Mouse (Mus musculus) adrenal gland, adult 18-20 months (tissue): Measurements from ENCODE around the gene Nsfl1c. TPM values are rescaled to one million over a fixed set of nuclear protein-coding genes. Genes with fewer than 3 reads are reported as not detected.
"Not testable (repeated sequence)": the region's sequence is repeated elsewhere in the genome, so short reads cannot be mapped to it uniquely, and the experiment has no call there.

Experiments
- DNase-seq, 2 experiments: peaks; one replicate each; pipeline ENCODE4 v3.0.0; 2021 to 2022; ENCODE audit warnings: low spot score in 2 of 2
- long read RNA-seq, 2 experiments: library from polyadenylated mRNA; stranded (forward); transcript quantifications; one replicate each; pipeline ENCODE4 v2.0.0; 2021
- total RNA-seq, 2 experiments: library from RNA; stranded (reverse); gene quantifications; 1 replicate in 1 of 2; 2 replicates in 1 of 2; pipeline ENCODE4 v1.2.3; 2021

Nsfl1c gene
- 100 to 1,000 TPM; 143 to 159 TPM for total RNA-seq
- long read RNA-seq, experiment 1, transcript Nsfl1c-201 (9 exons, 1,364 nt): major isoform, 56 of 59 reads
- long read RNA-seq, experiment 1, partial matches to known transcripts: 0 of 59 reads
- long read RNA-seq, experiment 1, other reads (novel, unspliced or antisense): 3 of 59 reads
- long read RNA-seq, experiment 2, transcript Nsfl1c-201 (9 exons, 1,364 nt): major isoform, 112 of 121 reads
- long read RNA-seq, experiment 2, partial matches to known transcripts: 3 of 121 reads
- long read RNA-seq, experiment 2, other reads (novel, unspliced or antisense): 4 of 121 reads

DNA sequence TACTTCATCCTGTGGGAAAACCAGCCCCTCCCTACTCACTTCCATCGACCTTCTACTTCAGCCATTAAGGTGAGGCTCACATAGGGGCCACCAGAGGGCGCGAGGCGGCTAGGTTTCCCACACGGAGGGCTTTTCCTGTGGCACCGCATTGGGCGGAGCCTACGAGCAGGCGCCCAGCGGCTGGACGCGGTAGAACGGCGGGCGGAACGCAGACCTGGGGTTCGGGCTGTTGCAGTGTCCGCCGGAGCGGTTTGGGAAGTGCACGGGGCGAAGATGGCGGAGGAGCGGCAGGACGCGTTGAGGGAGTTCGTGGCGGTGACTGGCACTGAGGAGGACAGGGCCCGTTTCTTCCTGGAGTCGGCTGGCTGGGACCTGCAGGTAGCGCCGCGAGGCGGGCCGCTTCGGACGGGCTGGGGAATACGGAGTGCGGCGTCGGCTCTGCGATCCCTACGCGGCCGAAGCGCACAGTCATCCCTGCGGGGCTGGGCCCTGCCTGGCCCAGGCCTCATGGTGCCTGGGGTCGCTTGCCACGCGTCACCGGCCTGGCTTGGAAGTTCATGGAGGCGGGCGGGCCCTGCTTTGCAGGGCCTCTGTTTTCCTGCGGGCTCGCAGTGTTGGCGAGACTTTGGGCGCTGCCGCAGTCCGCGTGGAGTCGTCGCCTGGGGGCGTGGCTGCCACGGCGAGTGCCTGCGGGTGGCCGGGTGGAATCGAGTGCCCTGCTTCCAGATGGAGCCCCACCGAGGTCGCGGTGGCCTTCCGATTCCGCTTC is at the start of gene Nsfl1c:
Gene Nsfl1c (plus strand): TSS at position 148 of the 769 bp plus-strand sequence.
- peak; percentile 97 for DNase-seq

DNA sequence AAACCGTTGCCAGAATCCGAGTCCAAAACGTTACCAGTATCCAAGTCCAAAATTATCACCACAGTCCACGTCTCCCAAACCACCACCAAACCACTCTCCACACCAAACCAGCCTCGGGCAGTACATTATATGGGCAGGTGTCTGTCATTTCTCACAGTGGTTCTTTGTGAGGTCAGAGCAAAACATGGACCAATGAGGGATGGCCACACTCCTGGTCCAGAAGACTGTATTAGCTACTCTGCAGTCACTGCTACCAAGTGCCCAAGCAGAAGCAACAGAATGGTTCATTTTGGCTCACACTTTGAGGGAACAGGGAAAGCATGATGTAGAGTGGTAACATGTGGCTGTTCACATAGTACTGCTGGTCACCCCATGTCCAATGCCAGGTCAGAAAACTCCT is 17.9 kb upstream of the Nsfl1c start, which contains the start of gene 4921509C19Rik:
Gene 4921509C19Rik (minus strand): TSS at position 101 of the 400 bp plus-strand sequence.
- not testable (repeated sequence) for DNase-seq

DNA sequence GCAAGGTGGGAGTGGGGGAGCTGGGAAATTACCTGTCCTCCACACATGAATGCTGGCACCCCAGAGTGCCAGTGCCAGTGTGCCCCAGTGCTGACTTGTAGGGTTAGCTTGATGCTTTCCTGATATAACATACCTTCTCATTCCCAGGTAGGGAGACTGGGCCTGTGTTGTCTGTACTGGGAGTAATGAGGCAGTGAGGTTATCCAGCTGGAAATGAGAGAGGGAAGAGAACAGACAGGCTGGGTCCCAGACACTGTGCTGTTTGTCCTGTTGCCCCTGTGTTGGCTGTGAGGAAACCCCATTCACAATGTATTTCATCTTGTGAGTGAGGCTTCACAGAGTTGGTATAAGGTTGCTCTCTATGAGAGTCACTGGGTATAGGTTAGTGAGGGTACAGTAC is 7.5 kb upstream of the Nsfl1c start:
- DNase-seq: no peak

DNA sequence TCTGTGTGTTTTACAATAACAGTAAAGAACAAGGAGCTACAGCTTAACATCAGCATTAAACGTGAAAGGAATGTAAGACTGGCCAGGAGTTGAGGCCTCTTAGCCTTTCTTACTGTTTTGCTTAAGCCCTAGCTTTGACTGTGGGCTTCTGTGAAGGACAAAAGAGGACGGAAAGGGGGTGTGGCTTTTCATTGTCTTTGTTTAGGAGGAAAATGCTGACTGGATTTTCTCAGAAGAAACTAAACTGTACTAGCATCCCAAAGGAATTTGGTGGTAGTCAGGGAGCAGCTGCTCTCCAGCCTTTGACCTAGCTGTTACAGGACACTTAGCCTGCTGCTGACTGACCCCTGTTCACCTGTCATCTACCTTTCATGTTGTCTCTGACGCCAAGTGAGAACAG is 4.4 kb downstream of the Nsfl1c start:
- DNase-seq: no peak

DNA sequence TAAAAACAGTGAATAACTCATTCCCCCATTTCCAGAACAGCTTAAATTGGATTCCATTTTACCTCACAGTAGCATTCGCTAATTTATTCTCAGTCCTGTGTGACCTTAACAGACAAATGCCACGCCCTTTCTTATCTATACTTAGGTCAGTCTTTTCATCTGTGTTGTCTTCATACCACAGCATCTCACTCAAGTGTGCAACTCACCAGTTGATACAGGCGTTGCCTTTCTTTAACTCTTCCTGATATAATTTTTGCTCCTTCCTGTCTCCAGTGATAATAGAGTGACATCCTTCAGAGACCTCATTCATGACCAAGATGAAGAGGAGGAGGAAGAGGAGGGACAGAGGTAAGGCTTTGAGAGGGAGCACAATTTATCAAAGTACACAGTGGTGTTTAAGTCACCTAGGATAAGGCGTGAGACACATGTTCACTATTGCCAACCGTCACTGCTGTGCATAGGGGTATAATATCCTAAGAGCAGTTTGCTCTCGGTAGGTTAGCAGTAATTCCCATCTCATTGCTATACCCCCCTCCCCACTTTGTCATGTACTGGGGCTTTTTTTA is 6.5 kb downstream of the Nsfl1c start:
- no peak for DNase-seq

DNA sequence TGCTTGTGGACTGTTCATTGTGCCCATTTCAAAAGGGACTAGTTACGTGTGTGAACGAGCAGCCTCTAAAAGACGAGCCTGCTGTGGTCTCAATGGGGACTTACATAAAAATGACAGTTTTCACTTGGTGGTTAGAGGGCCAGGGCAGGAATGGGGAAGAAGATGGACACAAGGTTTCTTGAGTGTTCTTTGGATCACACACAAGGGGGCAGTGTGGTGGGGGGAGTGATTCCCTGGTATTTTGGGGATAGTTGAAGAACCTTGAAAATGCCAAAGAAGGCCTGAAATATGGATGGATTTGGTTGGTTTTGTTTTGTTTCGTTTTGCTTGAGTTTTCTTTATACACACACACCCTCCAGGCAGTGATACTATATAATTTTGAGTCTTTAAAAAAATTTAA is 10.2 kb downstream of the Nsfl1c start:
- no peak for DNase-seq

DNA sequence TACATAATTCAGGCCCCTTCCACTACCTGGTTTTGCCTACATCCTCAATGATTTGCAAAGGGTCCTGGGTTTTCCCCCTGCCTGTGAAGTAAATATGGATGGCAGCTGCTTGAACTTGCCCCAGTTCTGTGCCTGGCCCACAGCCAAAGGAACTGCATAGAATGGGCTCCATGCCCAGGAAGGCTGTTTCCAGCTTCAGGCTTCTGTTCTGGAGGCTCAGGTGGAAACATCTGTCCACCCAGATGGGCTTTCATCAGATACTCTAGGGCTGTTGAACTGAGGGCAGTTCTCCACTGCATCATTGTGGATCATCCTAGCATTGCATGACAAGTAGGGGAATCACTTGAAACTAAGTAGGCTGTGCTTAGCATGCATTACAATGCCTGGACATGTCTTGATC is 18.2 kb downstream of the Nsfl1c start:
- peak; percentile 44 to 47 for DNase-seq

DNA sequence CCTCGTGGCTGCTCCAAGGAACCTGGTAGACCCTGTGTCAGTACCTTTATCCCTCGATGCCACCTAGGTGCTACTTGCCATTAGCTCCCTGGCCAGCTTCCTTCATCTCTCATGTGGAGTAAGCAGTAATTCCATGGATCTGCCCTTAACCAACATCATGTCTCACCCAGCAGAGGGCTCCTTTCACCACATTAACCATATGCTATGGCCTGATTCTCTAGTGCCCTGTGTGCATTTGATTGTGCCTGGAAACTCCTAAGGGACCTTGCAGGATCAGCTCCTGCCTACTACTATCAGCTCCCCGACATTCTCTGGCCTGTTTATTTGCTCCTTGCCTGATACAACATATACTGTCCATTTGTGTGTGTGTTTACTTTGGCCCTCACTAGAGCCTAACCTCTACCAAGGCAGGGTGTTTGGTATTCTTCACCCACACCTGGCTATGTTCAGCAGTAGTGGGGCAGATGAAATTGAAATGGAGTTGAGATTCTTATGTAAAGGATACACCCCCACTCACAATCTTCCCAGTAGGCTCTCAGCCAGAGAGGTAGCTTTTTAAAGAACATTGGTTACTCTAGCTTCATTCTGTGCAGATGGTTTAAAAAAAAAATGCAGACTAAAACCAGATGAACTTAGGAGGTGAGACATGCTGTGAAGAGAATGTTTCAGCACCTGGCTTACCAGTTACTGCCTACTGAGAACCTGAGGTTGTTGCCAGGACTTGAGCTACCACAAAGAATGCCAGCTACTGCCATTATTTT is 19.7 kb downstream of the Nsfl1c start:
- DNase-seq: no peak

DNA sequence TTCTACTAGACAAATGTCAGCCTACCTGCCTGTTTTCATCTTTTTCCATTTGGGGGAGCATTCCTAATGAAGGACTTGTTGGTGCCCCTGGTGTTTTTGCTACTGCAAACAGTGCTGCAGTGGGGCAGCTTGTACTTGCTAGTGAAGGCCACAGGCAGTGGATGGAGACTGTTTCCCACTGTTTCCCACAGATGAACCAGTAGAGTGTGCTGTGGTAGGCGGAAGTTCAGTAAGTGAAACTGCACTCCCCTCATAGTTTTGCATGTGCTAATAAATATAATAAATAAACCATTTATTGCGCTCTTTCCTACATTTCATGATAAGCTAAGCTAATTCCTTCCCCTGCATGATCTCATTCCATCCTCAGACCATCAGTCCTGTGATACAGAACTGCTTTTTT is 25.0 kb downstream of the Nsfl1c start:
- no peak for DNase-seq

DNA sequence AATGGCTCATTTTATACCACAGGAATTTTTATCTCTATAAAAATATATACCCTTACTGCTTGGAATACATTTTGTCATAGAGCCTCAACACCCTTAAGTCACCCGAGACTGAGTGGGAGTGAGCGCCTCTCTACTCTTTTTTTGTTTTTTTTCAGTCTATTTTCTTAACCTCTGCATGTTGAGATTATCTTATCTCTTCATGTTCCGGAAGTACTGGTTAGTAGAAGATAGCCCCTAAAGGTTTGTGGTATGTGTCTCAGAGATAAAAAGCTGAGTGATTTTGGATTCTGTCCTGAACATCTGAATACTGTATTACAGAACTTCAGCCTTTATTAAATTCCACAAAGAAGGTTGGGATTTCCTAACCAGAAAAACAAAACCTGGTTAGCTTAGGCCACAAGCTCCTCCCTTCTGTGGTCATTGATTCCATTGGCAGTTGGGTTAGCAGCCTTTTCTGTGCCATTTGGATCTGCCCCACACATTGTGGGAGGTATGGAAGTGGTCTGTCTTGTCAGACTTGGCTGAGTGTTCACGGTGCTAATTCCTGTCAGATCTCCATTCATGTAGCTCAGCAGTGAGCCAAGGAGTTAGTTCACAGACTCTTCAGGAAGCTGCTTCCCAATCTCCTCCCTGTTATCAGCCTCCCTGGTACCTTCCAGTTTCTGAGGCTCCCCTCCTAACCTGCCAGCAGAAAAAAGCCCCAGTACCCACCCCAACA is 30.5 kb downstream of the Nsfl1c start:
- no peak for DNase-seq

DNA sequence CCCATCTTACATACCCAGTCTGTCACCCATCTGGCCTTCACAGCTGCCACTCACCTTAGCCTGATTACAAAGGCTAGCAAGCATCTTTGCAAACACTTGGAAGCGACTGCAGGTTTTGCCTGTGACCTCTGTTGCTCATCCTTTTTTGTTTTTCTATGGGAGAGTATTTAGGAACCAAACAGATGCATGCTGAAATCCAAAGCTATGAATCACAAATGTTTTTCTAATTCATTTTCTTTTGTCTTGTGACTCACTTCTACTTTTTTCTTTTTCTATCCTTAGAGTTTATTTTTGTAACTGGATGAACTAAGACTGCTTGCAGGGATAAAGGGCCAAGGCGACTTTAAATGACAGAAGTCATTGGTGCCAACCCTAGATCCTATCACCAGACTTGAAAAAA is 31.5 kb downstream of the Nsfl1c start:
- no peak for DNase-seq

DNA sequence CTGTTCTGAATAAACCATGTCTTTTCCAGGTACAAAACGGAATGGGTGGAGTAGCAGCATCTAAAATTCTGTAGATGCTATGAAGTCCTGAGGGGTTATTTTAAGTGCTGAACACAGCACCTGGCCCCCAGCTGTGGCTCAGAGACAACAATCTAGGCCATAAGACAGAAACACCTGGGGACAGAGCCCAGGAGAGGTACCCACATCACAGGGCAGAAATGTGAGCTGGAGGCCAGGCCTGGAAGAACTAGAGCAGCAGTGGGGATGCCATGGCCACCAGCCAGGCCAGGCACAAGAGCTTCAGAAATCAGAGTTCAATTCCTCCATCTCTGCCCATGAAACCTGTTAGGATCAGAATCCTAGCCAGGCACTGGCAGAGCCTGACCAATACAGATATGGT is 34.1 kb downstream of the Nsfl1c start:
- DNase-seq: no peak

DNA sequence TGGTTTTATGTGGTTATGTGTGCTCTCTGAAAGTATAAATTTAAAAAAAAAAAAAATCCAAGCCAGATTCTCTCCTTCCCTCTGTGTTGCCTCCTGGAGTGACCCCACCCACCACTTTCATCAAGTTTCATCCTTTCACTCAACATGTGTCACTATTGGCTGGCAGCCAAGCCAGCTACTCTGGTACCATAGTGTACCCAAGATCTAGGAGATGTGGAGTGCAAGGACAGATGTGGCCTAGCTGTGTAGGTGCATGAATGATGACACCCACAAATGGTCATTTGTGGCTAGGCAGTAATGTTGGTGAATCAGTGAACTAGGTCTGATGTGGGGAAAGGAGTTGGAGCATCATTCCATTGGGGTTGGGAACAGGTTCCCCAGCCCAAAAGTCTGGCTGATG is 35.2 kb downstream of the Nsfl1c start:
- DNase-seq: no peak

DNA sequence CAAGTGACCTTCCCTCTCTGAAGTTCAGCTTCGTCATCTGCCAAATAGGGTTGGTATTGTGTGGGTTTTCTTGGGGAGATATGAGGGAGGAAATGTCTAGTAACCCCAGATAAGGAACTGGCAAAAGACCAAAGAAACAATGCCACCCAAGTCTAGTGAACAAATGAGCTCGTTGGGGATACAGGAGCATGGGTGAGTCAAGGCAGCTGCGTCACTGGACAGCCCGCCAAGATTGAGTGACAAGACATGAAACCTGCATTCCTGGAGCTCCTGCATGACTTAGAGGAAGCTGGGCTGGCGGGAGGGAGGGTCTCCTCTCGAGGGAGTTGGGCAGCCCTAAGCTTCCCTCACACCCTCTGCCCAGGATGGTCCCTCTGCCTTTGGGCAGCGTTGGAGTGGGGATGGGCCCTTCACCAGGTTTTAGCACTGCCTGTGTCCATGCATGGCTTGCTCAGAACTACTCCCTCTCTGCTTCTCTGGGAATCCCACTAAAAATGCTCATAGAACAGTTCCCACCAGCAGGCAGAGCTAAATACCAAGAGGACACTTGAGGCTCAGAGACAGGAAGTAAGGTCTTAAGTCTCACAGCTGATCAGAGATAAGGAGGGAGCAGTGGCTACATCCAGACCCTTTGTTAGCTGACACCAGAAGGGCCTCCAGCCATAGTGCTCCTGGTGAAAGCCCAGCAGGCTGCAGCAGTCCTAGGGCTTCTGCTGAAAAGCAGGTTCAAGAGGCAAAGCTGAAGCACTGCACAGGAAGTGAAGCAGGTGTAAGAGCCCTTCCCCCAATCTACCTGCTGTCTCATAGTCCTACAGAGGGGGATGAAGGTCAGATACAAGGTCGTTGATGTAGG is 36.6 kb downstream of the Nsfl1c start:
- DNase-seq: no peak

DNA sequence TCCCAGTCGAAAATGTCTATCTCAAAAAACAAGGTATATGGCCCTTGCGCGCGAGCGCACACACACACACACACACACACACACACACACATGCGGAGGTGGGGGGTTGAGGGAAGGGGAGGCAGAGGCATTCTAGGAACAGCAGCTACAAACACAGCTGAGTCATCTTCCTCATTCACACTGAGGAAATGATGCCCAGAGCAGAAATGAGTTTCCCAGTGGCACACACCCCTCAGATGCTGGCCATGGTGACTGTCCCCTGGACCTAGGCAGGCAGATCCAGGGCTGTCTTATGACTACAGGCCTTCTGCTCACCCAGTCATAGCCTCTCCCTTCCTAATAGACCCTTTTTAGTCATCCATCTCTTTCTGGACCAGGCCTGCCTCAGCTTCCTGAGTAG is 39.6 kb downstream of the Nsfl1c start:
- no peak for DNase-seq

DNA sequence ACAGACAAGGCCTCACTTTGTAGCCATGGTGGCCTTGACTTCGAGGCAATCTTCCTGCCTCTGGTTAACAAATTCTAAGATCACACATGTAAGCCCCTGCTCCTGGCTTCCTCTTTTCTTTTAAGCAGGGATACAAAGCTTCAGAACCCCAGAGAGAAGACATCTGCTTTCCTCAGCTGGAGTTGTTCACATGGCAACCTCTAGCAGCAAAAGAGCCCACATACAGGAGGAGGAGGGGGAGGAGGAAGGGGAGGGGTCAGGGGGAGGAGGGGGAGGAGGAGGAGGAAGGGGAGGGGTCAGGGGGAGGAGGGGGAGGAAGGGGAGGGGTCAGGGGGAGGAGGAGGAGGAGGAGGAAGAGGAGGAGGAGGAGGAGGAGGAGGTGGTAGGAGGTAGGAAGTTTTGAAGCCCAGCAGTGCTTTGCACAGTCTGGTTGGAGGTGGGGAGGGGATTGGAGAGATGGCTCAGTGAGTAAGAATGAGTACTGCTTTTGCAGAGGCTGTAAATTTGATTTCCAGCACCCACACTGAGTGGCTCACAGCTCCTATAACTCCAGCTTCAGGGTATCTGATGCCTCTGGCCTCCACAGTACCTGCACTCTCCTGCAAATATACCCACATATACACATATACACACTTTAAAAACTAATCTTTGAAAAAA is 42.1 kb downstream of the Nsfl1c start:
- no peak for DNase-seq

DNA sequence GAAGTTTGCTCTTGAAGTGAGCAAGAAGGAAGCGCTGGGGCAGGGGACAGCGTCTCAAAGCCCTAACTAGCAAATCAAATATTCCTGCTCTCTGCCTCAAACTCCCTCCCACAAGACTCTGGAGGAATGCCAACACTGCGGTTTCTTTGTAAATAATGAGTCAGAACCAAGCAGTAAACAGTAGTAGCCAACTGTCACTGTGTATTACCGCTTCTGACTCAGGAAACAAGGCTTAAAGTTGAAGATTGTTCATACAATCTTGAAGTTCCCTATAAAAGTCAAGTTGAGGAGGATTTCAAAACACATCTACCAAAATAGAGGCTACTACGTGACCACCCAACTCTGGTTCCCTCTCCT is 42.6 kb downstream of the Nsfl1c start:
- peak in 1 of 2 experiments; percentile 53 for DNase-seq

DNA sequence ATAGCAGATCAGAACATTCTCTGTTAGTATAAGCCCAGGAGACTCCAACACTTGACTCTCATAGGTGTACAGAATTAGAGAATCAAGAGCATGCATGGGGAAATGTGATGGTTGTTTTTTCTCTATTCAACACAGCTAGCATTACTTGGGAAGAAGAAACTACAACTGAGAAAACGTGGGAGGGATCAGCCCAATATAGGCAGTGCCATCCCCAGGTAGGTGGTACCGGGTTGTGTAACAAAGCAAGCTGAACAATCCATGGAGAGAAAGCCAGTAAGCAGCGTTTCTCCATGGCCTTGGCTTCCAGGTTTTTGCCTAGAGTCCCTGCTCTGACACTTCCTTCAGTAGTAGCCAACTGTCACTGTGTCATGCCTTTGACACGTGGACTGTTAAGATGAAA is 44.7 kb downstream of the Nsfl1c start:
- no peak for DNase-seq

DNA sequence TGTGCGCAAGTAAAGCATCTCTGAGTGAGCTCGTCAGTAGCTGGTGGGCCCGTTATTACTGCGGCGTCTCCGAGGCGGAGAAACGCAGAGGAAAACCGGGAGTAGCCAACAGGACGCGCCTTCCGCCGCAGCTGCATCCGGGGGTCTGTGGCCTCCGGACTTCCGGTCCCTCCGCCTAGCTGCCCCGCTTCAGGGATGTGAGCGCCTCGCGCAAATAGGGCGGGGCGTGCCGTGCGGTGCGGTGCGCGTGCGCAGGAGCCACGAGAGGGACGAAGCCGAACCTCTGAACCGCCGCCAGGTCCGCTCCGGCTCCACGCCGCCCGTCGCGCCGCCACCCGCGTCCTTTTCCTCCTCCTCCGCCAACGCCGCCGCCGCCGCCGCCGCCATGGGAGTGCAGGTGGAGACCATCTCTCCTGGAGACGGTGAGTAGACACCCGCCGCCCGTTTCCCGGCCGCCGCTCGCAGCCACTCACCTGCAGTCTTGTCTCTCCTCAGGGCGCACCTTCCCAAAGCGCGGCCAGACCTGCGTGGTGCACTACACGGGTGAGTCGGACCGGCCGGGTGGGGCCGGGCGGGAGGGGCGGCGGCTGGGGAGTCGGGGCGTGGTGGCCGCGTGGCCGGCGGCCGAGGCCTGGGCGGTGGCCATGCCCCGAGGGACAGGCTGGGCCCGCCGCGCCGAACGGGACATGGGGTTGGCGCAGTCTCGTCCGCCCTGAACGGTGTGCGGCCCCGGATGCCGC is 48.5 kb downstream of the Nsfl1c start, which contains the start of gene Fkbp1a:
Gene Fkbp1a (plus strand): TSS at position 161 of the 740 bp plus-strand sequence.
- DNase-seq: peak; percentile 96 to 98
